Mouse (Mus musculus): ENCODE data around the gene Ccdc88a.

Ccdc88a gene

DNA sequence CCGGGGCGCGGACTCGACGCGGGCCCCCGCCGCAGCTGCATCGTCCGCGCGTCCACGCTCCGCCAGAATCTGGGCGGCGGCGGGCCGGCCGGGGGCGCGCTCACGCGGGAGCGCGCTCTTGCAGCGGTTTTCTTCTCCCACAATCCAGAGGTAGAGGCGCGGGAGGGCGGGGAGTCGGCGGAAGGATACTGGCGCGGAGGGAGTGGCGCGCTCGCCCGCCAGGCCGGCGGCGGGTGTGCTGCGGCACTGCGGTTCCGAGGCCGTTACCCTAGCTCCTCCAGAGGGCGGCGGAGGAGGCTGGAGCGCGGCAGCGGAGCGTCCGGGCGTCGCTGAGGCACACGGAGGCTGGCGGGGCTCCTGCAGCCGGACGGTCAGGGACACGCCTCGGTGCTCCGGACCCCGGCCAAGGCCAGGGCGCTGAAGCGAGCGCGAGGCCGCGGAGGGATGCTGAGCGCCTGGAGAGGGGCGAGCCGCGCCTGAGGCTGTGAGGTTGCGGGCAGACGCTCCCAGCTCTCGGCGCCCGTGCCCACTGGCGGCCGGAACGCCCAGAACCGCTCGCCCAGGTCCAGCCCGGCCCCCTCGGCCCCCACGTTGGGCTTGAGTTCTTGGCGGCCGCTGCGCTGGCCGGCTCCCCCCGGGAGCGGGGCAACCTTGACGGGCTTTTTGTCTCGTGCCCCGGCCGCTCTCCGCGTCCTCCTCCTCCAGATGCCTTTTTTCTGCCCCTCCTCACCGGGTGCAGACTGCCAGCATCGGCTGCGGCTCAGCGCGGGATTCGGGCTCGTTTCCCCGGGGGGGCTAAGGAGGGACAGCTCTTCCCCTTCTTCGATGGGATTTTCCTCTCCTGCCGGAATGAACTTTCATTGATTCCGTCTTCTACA, at the start of gene Ccdc88a:
TSS of gene Ccdc88a (plus strand) at position 263 of the 878 bp plus-strand sequence.
- peak; percentile 26 for DNase-seq (ENCODE audit: extremely low read depth, low read depth, low spot score)

DNA sequence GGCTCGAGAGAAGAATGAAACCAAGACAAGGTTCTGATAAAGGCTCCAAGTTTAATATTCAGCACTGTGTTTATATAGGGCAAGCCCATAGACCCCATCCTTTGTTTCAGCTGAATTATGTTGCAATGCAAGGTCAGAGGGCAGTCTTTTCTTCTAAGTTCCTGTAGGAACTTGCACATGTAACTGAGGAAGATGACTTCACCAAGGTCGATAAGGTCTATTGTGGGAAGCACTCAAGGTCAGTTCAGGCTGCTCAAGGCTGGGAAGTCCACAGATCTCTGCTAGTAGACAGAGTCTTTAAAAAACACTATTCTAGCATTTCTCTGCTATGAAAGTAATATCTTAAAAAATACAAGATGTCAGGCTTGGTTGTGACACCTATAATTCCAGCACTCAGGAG, 38.0 kb upstream of the Ccdc88a start:
- no peak for DNase-seq (ENCODE audit: extremely low read depth, low read depth, low spot score)

GRCm38 (mm10) chr11:29341259-29341658, 32.2 kb upstream of the Ccdc88a start:
- DNase-seq (ENCODE audit: extremely low read depth, low read depth, low spot score) = no peak

DNA sequence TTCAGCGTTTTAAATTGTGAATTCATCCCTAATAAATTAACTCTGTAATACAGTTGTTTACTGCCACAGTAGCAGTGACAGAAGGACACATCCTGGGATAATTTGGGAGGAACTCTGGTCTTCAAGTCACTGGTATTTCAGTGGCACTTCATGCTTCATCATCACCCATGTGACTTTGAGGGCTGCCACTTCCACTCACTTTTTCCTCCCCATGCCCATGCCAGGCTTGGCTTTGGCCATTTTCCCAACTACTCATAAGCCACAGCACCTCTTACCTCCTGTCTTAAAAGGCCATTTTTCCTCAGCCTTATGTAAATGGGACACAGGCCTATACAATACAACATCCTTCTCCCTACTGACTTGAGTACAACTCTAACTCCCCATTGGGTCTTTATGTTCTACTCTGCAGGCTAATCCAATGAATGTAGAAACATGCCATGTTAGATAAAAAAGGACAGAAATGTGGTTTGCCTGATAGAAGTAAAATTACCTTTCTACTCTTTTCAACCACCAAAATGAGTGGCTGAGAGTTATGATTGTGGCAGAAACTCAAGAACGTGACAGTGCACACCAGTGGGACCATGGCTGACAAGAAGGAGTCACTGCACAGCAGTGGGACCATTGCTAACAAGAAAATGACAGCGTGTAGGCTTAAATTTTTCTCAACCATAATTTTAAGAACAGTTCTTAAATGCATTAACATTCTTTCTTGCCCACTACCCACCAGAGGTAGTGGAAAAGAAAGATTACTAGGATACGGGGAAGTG, 28.4 kb upstream of the Ccdc88a start:
- no peak for DNase-seq (ENCODE audit: extremely low read depth, low read depth, low spot score)

DNA sequence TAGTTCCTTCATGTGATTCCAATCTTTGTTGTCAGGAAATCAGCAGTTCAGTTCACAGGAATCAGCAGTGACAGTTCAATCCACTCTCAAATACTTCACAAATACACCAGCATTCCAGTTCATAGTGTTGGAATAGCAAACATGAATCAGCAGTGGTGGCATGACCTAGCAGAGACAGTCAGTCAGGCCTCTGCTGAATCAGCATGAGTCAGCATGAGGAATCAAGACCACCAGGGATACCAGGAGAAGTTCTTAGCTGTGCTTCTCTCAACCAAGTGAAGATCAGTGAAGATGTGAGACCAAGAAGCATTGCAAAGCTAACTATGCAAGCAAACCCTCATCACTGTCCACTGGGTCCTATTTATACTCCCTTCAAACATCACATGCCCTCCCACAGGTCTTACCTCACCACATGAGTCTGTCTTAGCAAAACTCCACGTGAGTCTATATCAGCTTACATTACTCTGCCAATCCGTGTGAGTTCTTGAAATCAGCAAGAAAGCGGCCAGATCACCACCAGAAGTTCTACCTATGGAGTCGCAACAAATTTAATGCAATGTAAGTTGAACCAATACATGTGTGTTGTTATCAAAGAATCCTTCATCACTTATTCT, 27.7 kb upstream of the Ccdc88a start:
- DNase-seq (ENCODE audit: extremely low read depth, low read depth, low spot score) = no peak

DNA sequence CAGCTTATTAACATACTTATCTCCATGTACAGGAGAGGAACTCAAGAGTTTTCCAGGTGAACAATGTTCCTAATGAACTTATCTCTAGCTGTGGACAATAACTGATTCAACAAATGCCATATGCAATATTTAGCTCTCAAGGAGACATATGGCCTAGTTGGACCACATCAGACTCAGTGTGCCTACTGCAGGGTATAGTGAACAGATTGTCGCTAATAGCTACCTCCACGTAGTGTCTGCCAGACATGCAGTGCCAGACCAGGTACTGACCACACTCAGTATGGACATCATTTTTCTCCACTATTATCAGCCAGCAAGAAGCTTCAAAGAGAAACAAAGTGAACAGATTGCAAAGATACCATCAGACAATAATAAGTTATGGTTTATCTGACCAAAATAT, 22.6 kb upstream of the Ccdc88a start:
- DNase-seq (ENCODE audit: extremely low read depth, low read depth, low spot score) = no peak

DNA sequence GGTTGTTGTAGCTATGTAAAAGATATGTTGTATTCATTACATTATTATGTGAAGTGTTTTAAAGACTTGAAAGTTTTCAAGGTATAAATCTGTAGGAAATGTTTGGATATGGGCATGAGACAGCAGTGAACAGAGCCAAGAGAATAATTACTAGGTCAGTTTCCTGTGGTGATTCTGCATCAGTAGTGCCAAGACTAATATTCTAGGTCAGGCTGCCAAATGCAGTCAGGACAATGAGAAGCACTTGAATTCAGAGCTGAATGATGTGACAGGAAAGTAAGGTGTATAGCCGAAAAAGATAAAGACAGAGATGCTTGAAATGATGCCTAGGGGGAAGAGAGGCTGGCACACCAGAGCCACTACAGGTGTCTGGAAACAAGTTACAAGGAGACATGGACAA, 21.2 kb upstream of the Ccdc88a start:
- no peak for DNase-seq (ENCODE audit: extremely low read depth, low read depth, low spot score)

DNA sequence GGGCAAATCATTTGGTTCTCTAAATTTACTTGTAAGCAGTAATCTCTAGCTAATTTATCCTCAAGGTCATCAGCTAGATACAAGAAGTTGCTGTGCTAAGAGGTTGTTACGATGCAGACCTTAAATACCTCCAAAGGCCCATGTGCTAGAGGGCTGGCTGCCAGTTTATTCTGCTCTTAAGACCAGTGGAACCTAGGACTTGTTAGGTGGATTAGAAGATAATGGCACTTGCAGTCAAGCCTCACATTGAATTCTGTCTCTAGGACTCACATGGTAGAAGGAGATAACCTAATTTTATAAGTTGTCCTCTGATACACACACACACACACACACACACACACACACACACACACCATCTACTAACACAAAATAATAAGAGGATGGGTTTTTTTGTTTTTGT, 5.3 kb upstream of the Ccdc88a start:
- DNase-seq (ENCODE audit: extremely low read depth, low read depth, low spot score) = no peak

GRCm38 (mm10) chr11:29373050-29373395, 435 bp upstream of the Ccdc88a start:
- DNase-seq (ENCODE audit: extremely low read depth, low read depth, low spot score) = no peak

DNA sequence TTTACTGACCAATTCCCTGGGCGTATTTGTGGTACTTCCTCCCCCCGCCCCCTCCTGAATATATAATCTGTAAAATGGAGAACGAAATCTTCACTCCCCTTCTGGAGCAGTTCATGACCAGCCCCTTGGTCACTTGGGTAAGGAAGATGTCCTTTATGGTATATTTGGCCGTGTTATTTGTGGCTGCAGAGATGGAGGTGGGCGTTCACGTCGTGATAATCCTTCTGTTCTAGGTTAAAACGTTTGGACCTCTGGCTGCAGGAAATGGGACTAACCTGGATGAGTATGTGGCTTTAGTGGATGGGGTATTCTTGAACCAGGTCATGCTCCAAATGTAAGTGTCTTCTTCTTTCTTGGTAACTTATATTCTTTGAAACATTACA, 807 bp downstream of the Ccdc88a start:
- DNase-seq (ENCODE audit: extremely low read depth, low read depth, low spot score) = no peak

DNA sequence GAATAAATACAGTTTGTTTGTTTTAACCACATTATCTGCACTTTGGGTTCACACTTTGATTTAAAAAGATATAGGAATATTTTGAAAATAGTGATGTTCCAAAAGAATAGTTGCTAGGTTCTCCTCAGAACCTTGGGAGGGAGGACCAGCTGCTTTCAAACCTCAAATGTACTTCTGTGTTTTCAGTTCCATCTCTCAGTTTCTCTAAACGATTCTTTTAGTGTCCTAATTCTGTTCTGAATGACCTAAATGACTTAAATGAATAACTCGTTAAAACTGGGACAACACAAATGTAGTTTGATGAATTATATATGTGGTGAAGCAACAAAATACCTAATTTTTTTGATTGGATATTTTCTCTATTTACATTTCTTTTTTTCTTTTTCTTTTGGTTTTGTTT, 3.2 kb downstream of the Ccdc88a start:
- no peak for DNase-seq (ENCODE audit: extremely low read depth, low read depth, low spot score)

GRCm38 (mm10) chr11:29378751-29379150, 5.3 kb downstream of the Ccdc88a start:
- DNase-seq (ENCODE audit: extremely low read depth, low read depth, low spot score) = no peak

DNA sequence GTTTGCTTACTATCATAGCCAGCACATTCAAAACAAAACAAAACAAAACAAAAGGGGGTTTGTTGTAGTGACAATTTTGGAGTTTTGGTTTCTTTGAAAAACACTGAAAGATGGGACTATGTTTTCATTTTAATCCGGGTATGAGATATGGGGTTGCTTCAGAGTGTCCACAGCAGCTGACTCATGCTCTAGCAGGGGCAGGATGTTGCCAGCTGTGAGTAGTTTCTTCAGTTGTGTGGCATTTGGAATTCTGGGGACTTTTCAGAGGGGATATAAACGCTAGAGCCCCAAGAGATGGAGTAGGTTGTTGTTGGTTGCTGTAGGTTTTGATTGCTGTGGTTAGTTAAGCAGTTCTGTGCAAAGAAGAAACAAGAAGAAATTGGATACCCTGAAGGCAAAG, 10.0 kb downstream of the Ccdc88a start:
- no peak for DNase-seq (ENCODE audit: extremely low read depth, low read depth, low spot score)

- no peak for DNase-seq (ENCODE audit: extremely low read depth, low read depth, low spot score)
Observed at GRCm38 (mm10) chr11:29384001-29384400, 10.5 kb downstream of the Ccdc88a start.

GRCm38 (mm10) chr11:29384617-29385016, 11.2 kb downstream of the Ccdc88a start:
- DNase-seq (ENCODE audit: extremely low read depth, low read depth, low spot score) = no peak

- no peak for DNase-seq (ENCODE audit: extremely low read depth, low read depth, low spot score)
Observed at GRCm38 (mm10) chr11:29389913-29390312, 16.5 kb downstream of the Ccdc88a start.

GRCm38 (mm10) chr11:29395135-29395746, 21.8 kb downstream of the Ccdc88a start:
- no peak for DNase-seq (ENCODE audit: extremely low read depth, low read depth, low spot score)

- DNase-seq (ENCODE audit: extremely low read depth, low read depth, low spot score) = no peak
Observed at GRCm38 (mm10) chr11:29400374-29400773, 26.9 kb downstream of the Ccdc88a start.

- no peak for DNase-seq (ENCODE audit: extremely low read depth, low read depth, low spot score)
Observed at GRCm38 (mm10) chr11:29406292-29406691, 32.8 kb downstream of the Ccdc88a start.

DNA sequence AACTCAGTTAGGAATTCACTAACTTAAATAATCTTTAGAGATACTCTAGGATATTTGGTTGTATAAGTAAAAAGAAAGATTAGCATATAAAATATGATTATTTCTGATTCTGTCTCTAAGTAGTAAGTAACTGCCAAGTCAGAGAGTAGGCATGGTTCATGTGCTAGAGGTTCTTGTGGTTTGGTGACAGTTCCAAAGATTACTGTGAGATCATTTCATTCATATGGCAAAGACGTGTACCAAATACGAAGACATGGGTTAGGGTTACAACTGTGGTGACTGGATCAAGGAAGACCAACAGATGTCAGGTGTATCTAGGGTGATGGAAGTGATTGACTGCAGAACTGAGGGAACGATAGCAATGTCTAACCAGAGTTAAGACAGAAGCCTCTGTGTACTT, 50.0 kb downstream of the Ccdc88a start:
- no peak for DNase-seq (ENCODE audit: extremely low read depth, low read depth, low spot score)

- peak; percentile 7 for DNase-seq (ENCODE audit: extremely low read depth, low read depth, low spot score)
Observed at GRCm38 (mm10) chr11:29428774-29429173, 55.3 kb downstream of the Ccdc88a start.
